Mouse (Mus musculus): ENCODE measurements at regions not wholly inside any gene's neighbourhood (a gene's known extent, or its start where the extent isn't known, plus 50 kb on each side); places are given as distances from the start of the nearest gene placed in this dataset.

DNA sequence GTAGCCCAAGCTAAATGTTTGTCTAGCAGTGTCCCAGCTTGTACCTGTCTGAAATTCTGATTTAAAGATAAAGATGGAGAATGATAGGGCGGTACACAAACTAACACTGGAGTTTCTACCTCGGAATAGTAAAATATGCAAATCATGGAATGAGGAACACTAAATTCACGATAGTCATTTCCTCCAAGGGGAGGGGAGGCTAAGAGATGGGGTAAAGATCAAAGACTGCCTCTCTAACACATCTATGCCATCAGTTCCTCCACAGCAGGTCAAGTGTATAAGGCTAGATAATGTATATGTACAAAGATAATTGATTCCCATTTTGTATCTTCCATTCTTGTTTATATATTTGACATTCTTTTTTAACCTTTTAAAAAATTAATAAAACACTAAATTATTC lies 50.4 kb upstream of the Atic start:
- TF ChIP-seq MAFK (IDR thresholded peaks at IDR 0.05; ENCODE audit: insufficient read depth, low read depth, low read length) (no peak), ZNF384 (IDR thresholded peaks at IDR 0.05; ENCODE audit: low read depth, low read length) (no peak), CHD2 (IDR thresholded peaks at IDR 0.05; ENCODE audit: low read depth, low read length) (no peak), HCFC1 (IDR thresholded peaks at IDR 0.05; ENCODE audit: borderline replicate concordance, insufficient read depth, low read length) (no peak), ZC3H11A (IDR thresholded peaks at IDR 0.05; ENCODE audit: borderline replicate concordance, low read depth, low read length) (no peak)
